Mouse (Mus musculus): ENCODE measurements around the gene Capn2.
A peak's percentile ranks its signal among the peaks of the same experiment; 100 is the strongest.

Gene Capn2

GRCm38 (mm10) chr1:182501815-182502405 is 15.5 kb downstream of the Capn2 start:
- DNase-seq (ENCODE audit: low spot score): no peak

- no peak for DNase-seq (ENCODE audit: low spot score)
Measured at GRCm38 (mm10) chr1:182500843-182501242, 16.6 kb downstream of the Capn2 start.

GRCm38 (mm10) chr1:182500224-182500623 is 17.2 kb downstream of the Capn2 start:
- no peak for DNase-seq (ENCODE audit: low spot score)

GRCm38 (mm10) chr1:182499443-182500089 is 17.8 kb downstream of the Capn2 start:
- DNase-seq (ENCODE audit: low spot score): no peak

GRCm38 (mm10) chr1:182497736-182498135 is 19.7 kb downstream of the Capn2 start:
- no peak for DNase-seq (ENCODE audit: low spot score)

GRCm38 (mm10) chr1:182496685-182497084 is 20.7 kb downstream of the Capn2 start:
- no peak for DNase-seq (ENCODE audit: low spot score)

- DNase-seq (ENCODE audit: low spot score): no peak
Measured at GRCm38 (mm10) chr1:182494285-182495145, 22.9 kb downstream of the Capn2 start.

- DNase-seq (ENCODE audit: low spot score): no peak
Measured at GRCm38 (mm10) chr1:182491839-182492238, 25.6 kb downstream of the Capn2 start.

- DNase-seq (ENCODE audit: low spot score): no peak
Measured at GRCm38 (mm10) chr1:182490568-182490967, 26.8 kb downstream of the Capn2 start.

- DNase-seq (ENCODE audit: low spot score): peak; percentile 82
Measured at GRCm38 (mm10) chr1:182489803-182490452, 27.5 kb downstream of the Capn2 start.

- DNase-seq (ENCODE audit: low spot score): no peak
Measured at GRCm38 (mm10) chr1:182488503-182488902, 28.9 kb downstream of the Capn2 start.

GRCm38 (mm10) chr1:182483910-182484274 is 33.5 kb downstream of the Capn2 start:
- DNase-seq (ENCODE audit: low spot score): no peak

- DNase-seq (ENCODE audit: low spot score): no peak
Measured at GRCm38 (mm10) chr1:182482991-182483909, 34.2 kb downstream of the Capn2 start.

GRCm38 (mm10) chr1:182481646-182482295 is 35.6 kb downstream of the Capn2 start:
- no peak for DNase-seq (ENCODE audit: low spot score)

- no peak for DNase-seq (ENCODE audit: low spot score)
Measured at GRCm38 (mm10) chr1:182481138-182481537, 36.3 kb downstream of the Capn2 start.

- no peak for DNase-seq (ENCODE audit: low spot score)
Measured at GRCm38 (mm10) chr1:182478935-182479334, 38.5 kb downstream of the Capn2 start.

- peak; percentile 35 for DNase-seq (ENCODE audit: low spot score)
Measured at GRCm38 (mm10) chr1:182475005-182475796, 42.2 kb downstream of the Capn2 start.

GRCm38 (mm10) chr1:182465978-182466377 is 51.4 kb downstream of the Capn2 start:
- no peak for DNase-seq (ENCODE audit: low spot score)

GRCm38 (mm10) chr1:182465309-182465708 is 52.1 kb downstream of the Capn2 start:
- no peak for DNase-seq (ENCODE audit: low spot score)

- DNase-seq (ENCODE audit: low spot score): no peak
Measured at GRCm38 (mm10) chr1:182461813-182462212, 55.6 kb downstream of the Capn2 start.
